Mouse (Mus musculus): Measurements from ENCODE around the gene Reln. TPM values are rescaled to one million over a fixed set of nuclear protein-coding genes. Genes with fewer than 3 reads are reported as not detected.

The Reln gene
- polyA plus RNA-seq, 1 experiment from 2014 or later, result 14.5 TPM

GRCm38 (mm10) chr5:22106811-22107485 lies 237.6 kb downstream of the Reln start:
- ATAC-seq (replicated peaks; ENCODE audit: low FRiP score, low read depth) (no peak), DNase-seq (ENCODE audit: low spot score) (no peak)
- 64% methylated on average over 9 of the region's 9 CpGs for WGBS
- Histone ChIP-seq H3K27me3 (ENCODE audit: insufficient read depth, low read length) (no peaks in the 10 kb centered on the region), H3K4me3 (replicated peaks; ENCODE audit: low read depth, low read length) (no peak overlapping the region), H3K36me3 (ENCODE audit: insufficient read depth, low read length) (no peaks in the 10 kb centered on the region), H3K9me3 (replicated peaks; ENCODE audit: low read length) (no peaks in the 10 kb centered on the region), H3K4me1 (replicated peaks; ENCODE audit: insufficient read depth, low read length) (no peaks in the 10 kb centered on the region), H3K27ac (no peak overlapping the region), H3K4me2 (ENCODE audit: low read length) (no peak overlapping the region), H3K9ac (ENCODE audit: low read depth, low read length) (no peak overlapping the region)
- TF ChIP-seq CTCF (IDR thresholded peaks at IDR 0.05; ENCODE audit: low read depth), result no peak

GRCm38 (mm10) chr5:22094984-22095383 lies 249.5 kb downstream of the Reln start:
- Histone ChIP-seq H3K9me3 (replicated peaks; ENCODE audit: low read length) (no peaks in the 10 kb centered on the region), H3K4me1 (replicated peaks; ENCODE audit: insufficient read depth, low read length) (no peaks in the 10 kb centered on the region), H3K27me3 (ENCODE audit: insufficient read depth, low read length) (no peaks in the 10 kb centered on the region), H3K9ac (ENCODE audit: low read depth, low read length) (no peak overlapping the region), H3K4me3 (replicated peaks; ENCODE audit: low read depth, low read length) (no peak overlapping the region), H3K4me2 (ENCODE audit: low read length) (no peak overlapping the region), H3K36me3 (ENCODE audit: insufficient read depth, low read length) (no peaks in the 10 kb centered on the region), H3K27ac (no peak overlapping the region)
- no peak for ATAC-seq (replicated peaks; ENCODE audit: low FRiP score, low read depth)
- TF ChIP-seq CTCF (IDR thresholded peaks at IDR 0.05; ENCODE audit: low read depth), result no peak
- no peak for DNase-seq (ENCODE audit: low spot score)
- 78% methylated on average over 5 of the region's 5 CpGs for WGBS

- ATAC-seq (replicated peaks; ENCODE audit: low FRiP score, low read depth) (no peak), DNase-seq (ENCODE audit: low spot score) (no peak)
- Histone ChIP-seq H3K36me3 (ENCODE audit: insufficient read depth, low read length) (no peaks in the 10 kb centered on the region), H3K9ac (ENCODE audit: low read depth, low read length) (no peak overlapping the region), H3K27ac (no peak overlapping the region), H3K4me2 (ENCODE audit: low read length) (no peak overlapping the region), H3K9me3 (replicated peaks; ENCODE audit: low read length) (no peaks in the 10 kb centered on the region), H3K4me3 (replicated peaks; ENCODE audit: low read depth, low read length) (no peak overlapping the region), H3K27me3 (ENCODE audit: insufficient read depth, low read length) (no peaks in the 10 kb centered on the region), H3K4me1 (replicated peaks; ENCODE audit: insufficient read depth, low read length) (no peaks in the 10 kb centered on the region)
- TF ChIP-seq CTCF (IDR thresholded peaks at IDR 0.05; ENCODE audit: low read depth), result no peak
- WGBS, result 61% methylated on average over 5 of the region's 5 CpGs
These were observed 250.5 kb downstream of the Reln start for GRCm38 (mm10) chr5:22094043-22094442.

- no peak for ATAC-seq (replicated peaks; ENCODE audit: low FRiP score, low read depth)
- WGBS, result 48% methylated on average over 9 of the region's 9 CpGs
- no peak for DNase-seq (ENCODE audit: low spot score)
These were observed 251.2 kb downstream of the Reln start for GRCm38 (mm10) chr5:22093157-22093865.

GRCm38 (mm10) chr5:22080468-22080986 lies 264.0 kb downstream of the Reln start:
- Histone ChIP-seq H3K9ac (ENCODE audit: low read depth, low read length) (no peak overlapping the region), H3K27ac (no peak overlapping the region), H3K27me3 (ENCODE audit: insufficient read depth, low read length) (no peaks in the 10 kb centered on the region), H3K4me3 (replicated peaks; ENCODE audit: low read depth, low read length) (no peak overlapping the region), H3K9me3 (replicated peaks; ENCODE audit: low read length) (no peaks in the 10 kb centered on the region), H3K36me3 (ENCODE audit: insufficient read depth, low read length) (no peaks in the 10 kb centered on the region), H3K4me1 (replicated peaks; ENCODE audit: insufficient read depth, low read length) (no peaks in the 10 kb centered on the region), H3K4me2 (ENCODE audit: low read length) (no peak overlapping the region)
- 89% methylated on average over 6 of the region's 6 CpGs for WGBS
- no peak for ATAC-seq (replicated peaks; ENCODE audit: low FRiP score, low read depth)
- TF ChIP-seq CTCF (IDR thresholded peaks at IDR 0.05; ENCODE audit: low read depth), result no peak
- DNase-seq (ENCODE audit: low spot score), result no peak

More at GRCm38 (mm10) chr5:22093157-22093865, 251.2 kb downstream of the Reln start:
- TF ChIP-seq CTCF (IDR thresholded peaks at IDR 0.05; ENCODE audit: low read depth), result no peak
- H3K4me3 ChIP-seq (replicated peaks; ENCODE audit: low read depth, low read length), result no peak overlapping the region
- H3K9me3 ChIP-seq (replicated peaks; ENCODE audit: low read length), result no peaks in the 10 kb centered on the region
- no peaks in the 10 kb centered on the region for H3K36me3 ChIP-seq (ENCODE audit: insufficient read depth, low read length)
- H3K4me1 ChIP-seq (replicated peaks; ENCODE audit: insufficient read depth, low read length), result no peaks in the 10 kb centered on the region
- no peak overlapping the region for H3K9ac ChIP-seq (ENCODE audit: low read depth, low read length)
- H3K4me2 ChIP-seq (ENCODE audit: low read length), result no peak overlapping the region
- no peaks in the 10 kb centered on the region for H3K27me3 ChIP-seq (ENCODE audit: insufficient read depth, low read length)
- no peak overlapping the region for H3K27ac ChIP-seq

GRCm38 (mm10) chr5:22074971-22075370 lies 269.5 kb downstream of the Reln start:
- Histone ChIP-seq H3K9ac (ENCODE audit: low read depth, low read length) (no peak overlapping the region), H3K27me3 (ENCODE audit: insufficient read depth, low read length) (no peaks in the 10 kb centered on the region), H3K4me3 (replicated peaks; ENCODE audit: low read depth, low read length) (no peak overlapping the region), H3K9me3 (replicated peaks; ENCODE audit: low read length) (no peaks in the 10 kb centered on the region), H3K4me1 (replicated peaks; ENCODE audit: insufficient read depth, low read length) (no peaks in the 10 kb centered on the region), H3K4me2 (ENCODE audit: low read length) (no peak overlapping the region), H3K27ac (no peak overlapping the region), H3K36me3 (ENCODE audit: insufficient read depth, low read length) (no peaks in the 10 kb centered on the region)
- 64% methylated on average over 5 of the region's 5 CpGs for WGBS
- ATAC-seq (replicated peaks; ENCODE audit: low FRiP score, low read depth) (no peak), DNase-seq (ENCODE audit: low spot score) (no peak)
- no peak for TF ChIP-seq CTCF (IDR thresholded peaks at IDR 0.05; ENCODE audit: low read depth)

Data from kidney, postnatal 0 days (tissue).